Mouse (Mus musculus) cerebellum, adult 2 months (tissue): Measurements from ENCODE around the gene Atp6ap1. TPM values are rescaled to one million over a fixed set of nuclear protein-coding genes. Genes with fewer than 3 reads are reported as not detected.

Experiments
- DNase-seq, 2 experiments: peaks; one replicate each; pipeline ENCODE4 v3.0.0; 2021
- H3K27ac ChIP-seq: fragments of 200-500 bp; 2 replicates; pipeline ENCODE4 v1.5.1; 2012; ENCODE audit warnings: low read length, control low read depth, inconsistent platforms; ENCODE audit not compliant: insufficient read depth
- H3K27me3 ChIP-seq: fragments of 200-500 bp; 2 replicates; pipeline ENCODE4 v1.6.1; 2012; ENCODE audit warnings: inconsistent platforms, mild to moderate bottlenecking, low read length, moderate library complexity; ENCODE audit not compliant: control insufficient read depth, insufficient read depth
- H3K4me1 ChIP-seq: fragments of 200-500 bp; 2 replicates; pipeline ENCODE4 v1.6.1; 2011; ENCODE audit warnings: low read length; ENCODE audit not compliant: control insufficient read depth, insufficient read depth
- H3K4me3 ChIP-seq: fragments of 200-500 bp; replicated peaks from 2 replicates; pipeline ENCODE3; 2011; ENCODE audit warnings: mild to moderate bottlenecking, low read depth, low read length, control low read depth; ENCODE audit not compliant: insufficient read depth
- CTCF ChIP-seq: fragments of 200-500 bp; IDR thresholded peaks from 2 replicates; pipeline ENCODE4 v1.5.1; 2011; ENCODE audit warnings: low read depth, mild to moderate bottlenecking, control low read depth, low read length, moderate library complexity, borderline replicate concordance; ENCODE audit not compliant: insufficient read depth
- POLR2A ChIP-seq: fragments of 200-500 bp; IDR thresholded peaks from 2 replicates; pipeline ENCODE4 v1.6.1; 2011; ENCODE audit warnings: low read length, control low read depth, borderline replicate concordance; ENCODE audit not compliant: insufficient read depth
- WGBS: fragments of 180-500 bp; shearing (Covaris S2); methylation state at CpG from one replicate; pipeline ENCODE4 v1.1.7; 2018; 5-methylcytosine and 5-hydroxymethylcytosine counted together
- polyA plus RNA-seq: library from polyadenylated mRNA; depleted of rRNA; stranded (reverse); fragments of >200 nt; gene quantifications from 2 replicates; pipeline ENCODE4 v1.2.3, GENCODE M21; 2012; rRNA removed

The Atp6ap1 gene
- 506 and 526 TPM in 2 replicates for polyA plus RNA-seq

- peaks cover 3% of the 10 kb centered on the region; the same call in 1 of the 2 replicates for H3K4me1 ChIP-seq
- peak within 1 kb of the TSS; percentile 96 for H3K4me3 ChIP-seq
- whole genome bisulfite sequencing: 6% methylated on average over 37 of the region's 37 CpGs
- peak; percentile 87; the same call in 1 of the 2 replicates for TF ChIP-seq POLR2A
- TF ChIP-seq CTCF: no peak
- DNase-seq: peak; percentile 94 to 97
- peak within 1 kb of the TSS; percentile 86 for H3K27ac ChIP-seq
- H3K27me3 ChIP-seq: no peaks in the 10 kb centered on the region
These were observed at the start of gene Atp6ap1 for GRCm38 (mm10) chrX:74296538-74297448. Gene Atp6ap1, plus strand, starts transcription at chrX:74297097.

- Histone ChIP-seq H3K4me1 (peaks cover 5% of the 10 kb centered on the region; the same call in 1 of the 2 replicates), H3K27ac (peak overlapping the region; percentile 54; the same call in 1 of the 2 replicates), H3K4me3 (peak overlapping the region; percentile 31), H3K27me3 (no peaks in the 10 kb centered on the region)
- DNase-seq: peak; percentile 45 to 64
- no peak for TF ChIP-seq POLR2A
- TF ChIP-seq CTCF: peak; percentile 47; the same call in 1 of the 2 replicates
- 15% methylated on average over 3 of the region's 3 CpGs for WGBS
These were observed 48.2 kb upstream of the Atp6ap1 start for GRCm38 (mm10) chrX:74248651-74249050.

- Histone ChIP-seq H3K4me3 (peak within 1 kb of the TSS; percentile 74), H3K27ac (peak within 1 kb of the TSS; percentile 93), H3K27me3 (no peaks in the 10 kb centered on the region), H3K4me1 (peaks cover 5% of the 10 kb centered on the region; the same call in 1 of the 2 replicates)
- WGBS: 8% methylated on average over 35 of the region's 38 CpGs
- peak; percentile 79 to 83 for DNase-seq
- TF ChIP-seq POLR2A: 0 out of 2 replicates have a peak, but pooled peaks have one; percentile 37
- TF ChIP-seq CTCF: peak; percentile 28; the same call in 1 of the 2 replicates
These were observed 47.3 kb upstream of the Atp6ap1 start, which contains the start of gene Flna for GRCm38 (mm10) chrX:74249615-74250014. Gene Flna, minus strand, starts transcription at chrX:74249820.

- peak; percentile 87 to 95 for DNase-seq
- Histone ChIP-seq H3K4me1 (peaks cover 5% of the 10 kb centered on the region; the same call in 1 of the 2 replicates), H3K27me3 (no peaks in the 10 kb centered on the region), H3K4me3 (peak within 1 kb of the TSS; percentile 98), H3K27ac (peak within 1 kb of the TSS; percentile 99)
- peak; percentile 56; the same call in 1 of the 2 replicates for TF ChIP-seq POLR2A
- no peak for TF ChIP-seq CTCF
- WGBS: 11% methylated on average over 39 of the region's 39 CpGs
These were observed 42.6 kb upstream of the Atp6ap1 start, which contains the start of gene Emd for GRCm38 (mm10) chrX:74254153-74254887. Gene Emd, plus strand, starts transcription at chrX:74254687.

- Histone ChIP-seq H3K27ac (peak overlapping the region; percentile 99), H3K4me3 (peak overlapping the region; percentile 98), H3K27me3 (no peaks in the 10 kb centered on the region), H3K4me1 (peaks cover 3% of the 10 kb centered on the region; the same call in 1 of the 2 replicates)
- 16% methylated on average over 31 of the region's 31 CpGs for WGBS
- TF ChIP-seq CTCF (no peak), POLR2A (no peak)
- DNase-seq: no peak
These were observed 41.9 kb upstream of the Atp6ap1 start for GRCm38 (mm10) chrX:74254888-74255565.

GRCm38 (mm10) chrX:74257746-74258145 lies 39.2 kb upstream of the Atp6ap1 start:
- H3K4me1 ChIP-seq: no peaks in the 10 kb centered on the region
- TF ChIP-seq CTCF (no peak), POLR2A (no peak)
- DNase-seq: no peak
- WGBS: 89% methylated on average over 3 of the region's 3 CpGs
- no peak overlapping the region for H3K4me3 ChIP-seq
- no peaks in the 10 kb centered on the region for H3K27me3 ChIP-seq
- no peak overlapping the region for H3K27ac ChIP-seq

GRCm38 (mm10) chrX:74269736-74270061 lies 27.2 kb upstream of the Atp6ap1 start:
- TF ChIP-seq CTCF (no peak), POLR2A (no peak)
- WGBS: 9% methylated on average over 3 of the region's 3 CpGs

More at GRCm38 (mm10) chrX:74269736-74270061, 27.2 kb upstream of the Atp6ap1 start:
- H3K4me1 ChIP-seq: peaks cover 2% of the 10 kb centered on the region; the same call in 1 of the 2 replicates
- peak overlapping the region; percentile 93 for H3K4me3 ChIP-seq
- peak overlapping the region; percentile 83 for H3K27ac ChIP-seq
- DNase-seq: peak in 1 of 2 experiments; percentile 30
- H3K27me3 ChIP-seq: no peaks in the 10 kb centered on the region
